Mouse (Mus musculus) heart, adult 2 months (tissue): ENCODE measurements around the gene Psme2b.
"Not testable (repeated sequence)": the region's sequence is repeated elsewhere in the genome, so short reads cannot be mapped to it uniquely, and the experiment has no call there.

ENCODE experiments used
- CTCF ChIP-seq: fragments of 200-600 bp; IDR thresholded peaks from 2 replicates; pipeline ENCODE4 v1.8.1; 2022; ENCODE audit warnings: antibody characterized with exemption, mild to moderate bottlenecking, moderate library complexity
- POLR2A ChIP-seq: fragments of 200-500 bp; IDR thresholded peaks from 2 replicates; pipeline ENCODE4 v1.6.1; 2011; ENCODE audit warnings: mild to moderate bottlenecking, low read depth, low read length, control low read depth; ENCODE audit not compliant: insufficient read depth

DNA sequence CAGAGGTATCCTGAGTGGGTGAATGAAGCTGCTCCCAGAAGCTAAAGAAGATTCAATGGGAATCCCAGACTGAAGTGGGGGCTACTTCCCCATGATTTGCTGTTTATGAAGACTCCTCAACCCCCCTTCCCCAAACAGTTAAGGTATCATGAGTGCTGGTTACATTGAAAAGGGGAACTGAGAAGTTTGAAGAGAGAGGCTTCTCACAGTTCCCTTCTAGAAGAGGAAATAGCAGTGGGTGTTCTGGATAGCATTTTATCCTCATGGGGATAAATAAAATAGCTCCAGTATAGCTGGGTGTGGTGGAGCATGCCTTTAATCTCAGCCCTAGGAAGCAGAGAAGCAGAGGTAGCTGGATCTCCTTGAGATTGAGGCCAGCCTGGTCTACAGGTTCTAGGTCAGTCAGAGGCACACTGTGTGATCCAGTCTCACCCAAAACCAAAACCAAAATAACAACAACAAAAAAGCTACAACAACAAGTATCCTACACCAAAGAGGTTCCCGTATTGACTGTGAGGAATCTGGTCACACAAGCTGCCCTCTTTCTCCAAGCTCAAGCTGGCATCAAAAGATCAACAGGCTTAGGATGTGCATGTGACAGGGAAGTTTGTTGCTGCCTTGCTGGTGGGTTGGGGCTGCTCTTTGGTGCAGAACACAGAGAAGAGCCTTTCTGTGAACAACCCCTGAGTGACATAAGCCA lies 32.4 kb upstream of the Psme2b start, which contains the start of gene Olfr56:
- not testable (repeated sequence) for TF ChIP-seq POLR2A, CTCF
